Mouse (Mus musculus): ENCODE measurements at regions not wholly inside any gene's neighbourhood (a gene's known extent, or its start where the extent isn't known, plus 50 kb on each side); places are given as distances from the start of the nearest gene placed in this dataset.

DNA sequence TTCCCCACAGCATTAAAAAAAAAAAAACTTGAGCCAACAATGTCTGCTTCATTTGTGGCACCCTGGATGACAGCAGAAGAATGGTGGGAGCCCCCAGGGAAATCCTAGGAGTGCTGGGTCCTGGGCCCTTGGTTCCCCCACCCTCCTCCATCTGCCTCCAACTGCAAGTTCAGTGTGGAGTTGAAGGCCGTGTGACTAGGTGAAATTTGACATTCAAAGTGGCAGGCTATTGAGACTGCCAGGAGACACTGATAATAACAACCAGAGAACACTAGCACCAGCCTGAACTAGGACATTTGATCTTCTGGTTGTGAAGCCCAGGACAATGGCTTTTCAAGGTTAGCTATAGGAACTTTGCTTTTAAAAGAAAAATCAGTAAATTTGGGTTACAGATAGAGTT, 74.0 kb downstream of the Adamts15 start:
- H3K27me3 ChIP-seq (ENCODE audit: poor library complexity, severe bottlenecking): no peaks in the 10 kb centered on the region
- no peaks in the 10 kb centered on the region for H3K9me3 ChIP-seq
- WGBS: 79% methylated on average over 1 of the region's 1 CpGs
- no peaks in the 10 kb centered on the region for H3K36me3 ChIP-seq (replicated peaks)
- no peak for DNase-seq (ENCODE audit: extremely low spot score, low spot score)
- no peak overlapping the region for H3K27ac ChIP-seq
- H3K4me1 ChIP-seq: peaks cover 6% of the 10 kb centered on the region
- no peak overlapping the region for H3K4me3 ChIP-seq

DNA sequence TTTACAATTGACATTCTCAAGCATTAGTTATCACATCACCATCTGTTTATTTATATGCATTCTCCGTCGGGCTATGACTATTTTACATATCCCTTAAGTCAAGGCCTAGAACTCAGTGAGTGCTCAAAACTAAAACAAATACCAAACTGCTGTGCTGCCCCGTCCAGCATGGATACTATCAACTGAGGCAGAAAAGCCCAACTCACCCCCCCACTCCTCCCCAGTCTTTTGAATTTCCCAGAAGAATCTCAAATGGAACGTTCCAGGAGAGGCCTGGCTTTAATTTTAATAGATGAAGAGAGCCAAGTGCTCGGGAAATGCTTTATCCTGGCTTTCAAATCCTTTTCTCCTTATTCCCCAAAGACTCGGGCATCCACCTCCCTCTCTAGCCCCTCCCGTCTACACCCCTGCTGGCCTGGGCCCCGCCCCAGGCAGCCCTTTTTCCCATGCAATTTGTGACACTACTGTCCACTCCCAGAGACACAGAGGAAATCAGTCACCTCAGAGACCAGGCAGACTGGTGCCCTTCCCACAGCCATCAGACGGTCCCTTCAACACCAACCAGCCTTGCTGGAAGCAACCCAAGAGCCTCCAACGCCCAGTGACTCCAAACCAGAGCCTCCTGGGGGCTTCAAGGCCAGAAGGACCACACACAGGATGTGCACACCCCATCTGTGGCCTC, 76.5 kb downstream of the Adamts15 start:
- Histone ChIP-seq H3K4me3 (no peak overlapping the region), H3K9me3 (no peaks in the 10 kb centered on the region), H3K27ac (no peak overlapping the region), H3K36me3 (replicated peaks) (no peaks in the 10 kb centered on the region), H3K27me3 (ENCODE audit: poor library complexity, severe bottlenecking) (no peaks in the 10 kb centered on the region), H3K4me1 (peaks cover 6% of the 10 kb centered on the region)
- 77% methylated on average over 10 of the region's 10 CpGs for WGBS
- no peak for DNase-seq (ENCODE audit: extremely low spot score, low spot score)

- Histone ChIP-seq H3K36me3 (replicated peaks) (no peaks in the 10 kb centered on the region), H3K27me3 (ENCODE audit: poor library complexity, severe bottlenecking) (no peaks in the 10 kb centered on the region), H3K4me1 (peaks cover 6% of the 10 kb centered on the region), H3K27ac (no peak overlapping the region), H3K9me3 (no peaks in the 10 kb centered on the region), H3K4me3 (no peak overlapping the region)
- 87% methylated on average over 8 of the region's 8 CpGs for WGBS
- no peak for DNase-seq (ENCODE audit: extremely low spot score, low spot score)
Measured at GRCm38 (mm10) chr9:30844079-30844563, 78.1 kb downstream of the Adamts15 start.

- Histone ChIP-seq H3K4me1 (peaks cover 17% of the 10 kb centered on the region), H3K36me3 (replicated peaks) (no peaks in the 10 kb centered on the region), H3K4me3 (no peak overlapping the region), H3K27me3 (ENCODE audit: poor library complexity, severe bottlenecking) (no peaks in the 10 kb centered on the region), H3K27ac (peak overlapping the region; percentile 74), H3K9me3 (no peaks in the 10 kb centered on the region)
- peak; percentile 15 for DNase-seq (ENCODE audit: extremely low spot score, low spot score)
- WGBS: 62% methylated on average over 4 of the region's 4 CpGs
Measured at GRCm38 (mm10) chr9:30834908-30835307, 87.3 kb downstream of the Adamts15 start.

DNA sequence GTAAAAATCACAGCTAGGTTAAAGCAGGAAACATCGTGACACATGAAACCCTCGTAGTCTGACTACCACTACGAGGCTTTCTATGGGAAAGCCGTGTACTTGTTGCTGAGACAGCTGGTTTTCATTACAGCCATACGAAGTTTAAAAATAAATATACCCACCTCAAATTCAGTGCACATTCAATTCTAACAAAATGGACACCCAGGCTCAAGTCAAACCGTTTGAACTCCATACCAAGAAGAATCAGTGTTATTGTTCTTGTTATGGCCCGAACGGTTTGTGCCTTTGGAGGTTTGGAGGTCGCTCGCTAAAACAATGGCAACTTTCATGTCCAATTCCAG, 87.7 kb downstream of the Adamts15 start:
- Histone ChIP-seq H3K4me3 (no peak overlapping the region), H3K27me3 (ENCODE audit: poor library complexity, severe bottlenecking) (no peaks in the 10 kb centered on the region), H3K36me3 (replicated peaks) (no peaks in the 10 kb centered on the region), H3K27ac (peak overlapping the region; percentile 74), H3K9me3 (no peaks in the 10 kb centered on the region), H3K4me1 (peaks cover 17% of the 10 kb centered on the region)
- DNase-seq (ENCODE audit: extremely low spot score, low spot score): peak; percentile 17
- WGBS: 63% methylated on average over 10 of the region's 10 CpGs

GRCm38 (mm10) chr9:30833836-30834564, 88.3 kb downstream of the Adamts15 start:
- Histone ChIP-seq H3K4me3 (no peak overlapping the region), H3K36me3 (replicated peaks) (no peaks in the 10 kb centered on the region), H3K9me3 (no peaks in the 10 kb centered on the region), H3K27ac (peak overlapping the region; percentile 70), H3K4me1 (peaks cover 17% of the 10 kb centered on the region), H3K27me3 (ENCODE audit: poor library complexity, severe bottlenecking) (no peaks in the 10 kb centered on the region)
- no peak for DNase-seq (ENCODE audit: extremely low spot score, low spot score)
- WGBS: 77% methylated on average over 15 of the region's 15 CpGs

- DNase-seq (ENCODE audit: extremely low spot score, low spot score): no peak
- no peaks in the 10 kb centered on the region for H3K9me3 ChIP-seq
- H3K36me3 ChIP-seq (replicated peaks): no peaks in the 10 kb centered on the region
- H3K27ac ChIP-seq: no peak overlapping the region
- peaks cover 12% of the 10 kb centered on the region; the same call in 1 of the 2 replicates for H3K4me1 ChIP-seq
- H3K4me3 ChIP-seq: no peak overlapping the region
- H3K27me3 ChIP-seq (ENCODE audit: poor library complexity, severe bottlenecking): no peaks in the 10 kb centered on the region
- WGBS: 89% methylated on average over 3 of the region's 3 CpGs
Measured at GRCm38 (mm10) chr9:30829158-30829870, 92.9 kb downstream of the Adamts15 start.

DNA sequence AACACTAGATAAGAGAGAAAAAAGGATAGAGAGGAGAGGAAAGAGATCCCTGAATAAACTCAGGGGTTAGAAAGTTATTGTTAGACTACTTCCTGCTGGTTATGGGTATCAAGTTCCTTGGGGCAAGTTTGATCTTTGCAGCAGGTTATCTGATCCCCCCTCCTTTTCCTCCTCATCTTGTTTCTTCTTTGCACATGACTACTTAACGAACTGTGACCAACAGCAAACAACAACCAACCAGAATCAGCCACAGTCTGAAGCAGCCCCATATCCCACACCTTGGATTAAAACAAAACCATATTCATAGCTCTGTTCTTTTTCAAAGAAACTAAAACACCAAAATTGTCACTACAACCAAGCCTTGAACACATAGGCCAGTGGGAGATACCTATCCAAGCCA, 94.5 kb downstream of the Adamts15 start:
- no peaks in the 10 kb centered on the region for H3K36me3 ChIP-seq (replicated peaks)
- H3K9me3 ChIP-seq: no peaks in the 10 kb centered on the region
- 66% methylated on average over 1 of the region's 1 CpGs for WGBS
- H3K4me1 ChIP-seq: no peaks in the 10 kb centered on the region
- H3K27ac ChIP-seq: no peak overlapping the region
- no peak overlapping the region for H3K4me3 ChIP-seq
- no peaks in the 10 kb centered on the region for H3K27me3 ChIP-seq (ENCODE audit: poor library complexity, severe bottlenecking)
- DNase-seq (ENCODE audit: extremely low spot score, low spot score): no peak

- no peak for DNase-seq (ENCODE audit: extremely low spot score, low spot score)
Measured at GRCm38 (mm10) chr9:30824056-30824625, 98.1 kb downstream of the Adamts15 start.

DNA sequence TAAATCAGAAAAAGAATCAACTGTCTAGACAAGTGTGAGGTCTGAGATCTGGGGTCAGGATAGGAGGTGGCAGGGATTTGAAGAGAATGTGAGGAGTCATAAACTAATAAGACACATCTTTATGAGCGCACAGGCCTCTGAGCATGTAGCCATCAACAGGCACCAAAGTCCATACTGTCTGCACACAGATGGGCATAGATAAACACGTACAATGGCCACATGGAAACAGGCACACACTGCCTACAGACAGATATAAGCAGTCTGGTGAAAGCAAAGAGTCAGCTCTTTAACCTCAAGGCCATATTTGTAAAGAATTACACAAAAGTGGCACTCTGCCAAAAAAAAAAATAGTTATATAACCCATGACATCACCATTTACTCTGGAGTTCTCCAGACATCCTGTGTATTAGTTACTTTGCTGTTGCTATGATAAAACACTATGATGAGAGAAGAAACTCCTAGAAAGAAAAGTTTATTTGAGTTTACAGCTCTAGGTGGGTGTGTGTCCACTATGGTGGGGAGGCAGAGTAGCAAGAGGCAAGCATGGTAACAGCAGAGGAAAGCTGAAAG, 101.4 kb downstream of the Adamts15 start:
- WGBS: 89% methylated on average over 2 of the region's 2 CpGs

More at GRCm38 (mm10) chr9:30824056-30824625, 98.1 kb downstream of the Adamts15 start:
- no peak overlapping the region for H3K27ac ChIP-seq
- no peak overlapping the region for H3K4me3 ChIP-seq
- H3K9me3 ChIP-seq: no peaks in the 10 kb centered on the region
- H3K36me3 ChIP-seq (replicated peaks): no peaks in the 10 kb centered on the region
- H3K27me3 ChIP-seq (ENCODE audit: poor library complexity, severe bottlenecking): no peaks in the 10 kb centered on the region
- H3K4me1 ChIP-seq: no peaks in the 10 kb centered on the region
- 80% methylated on average over 4 of the region's 4 CpGs for WGBS

GRCm38 (mm10) chr9:30813246-30813645, 109.0 kb downstream of the Adamts15 start:
- no peak for DNase-seq (ENCODE audit: extremely low spot score, low spot score)
- Histone ChIP-seq H3K36me3 (replicated peaks) (no peaks in the 10 kb centered on the region), H3K27ac (no peak overlapping the region), H3K4me1 (peaks cover 20% of the 10 kb centered on the region), H3K9me3 (no peaks in the 10 kb centered on the region), H3K4me3 (no peak overlapping the region), H3K27me3 (ENCODE audit: poor library complexity, severe bottlenecking) (no peaks in the 10 kb centered on the region)
- 82% methylated on average over 4 of the region's 4 CpGs for WGBS

More for the DNA sequence above, 101.4 kb downstream of the Adamts15 start:
- Histone ChIP-seq H3K9me3 (no peaks in the 10 kb centered on the region), H3K4me3 (no peak overlapping the region), H3K27me3 (ENCODE audit: poor library complexity, severe bottlenecking) (no peaks in the 10 kb centered on the region), H3K36me3 (replicated peaks) (no peaks in the 10 kb centered on the region), H3K4me1 (no peaks in the 10 kb centered on the region), H3K27ac (no peak overlapping the region)
- no peak for DNase-seq (ENCODE audit: extremely low spot score, low spot score)

DNA sequence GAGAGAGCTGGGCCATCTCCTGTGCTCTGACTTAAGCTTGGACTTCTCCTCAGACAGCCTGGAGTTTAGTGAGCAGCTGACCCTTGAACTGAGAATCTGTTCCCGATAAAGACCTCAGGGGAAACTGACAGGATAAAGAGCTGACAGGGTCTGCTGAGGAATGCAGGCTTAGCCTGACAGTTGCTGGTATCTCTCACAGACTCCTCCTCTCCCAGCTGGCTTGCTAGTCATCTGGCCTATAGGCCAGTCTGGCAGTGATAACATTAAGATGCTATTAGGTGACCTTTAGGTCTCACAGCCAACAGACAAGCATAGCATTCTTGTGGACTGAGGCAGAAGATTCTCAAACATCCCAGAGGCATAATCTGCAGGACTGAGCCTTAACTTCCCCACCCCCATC, 111.4 kb downstream of the Adamts15 start:
- H3K36me3 ChIP-seq (replicated peaks): no peaks in the 10 kb centered on the region
- H3K27me3 ChIP-seq (ENCODE audit: poor library complexity, severe bottlenecking): no peaks in the 10 kb centered on the region
- 27% methylated on average over 1 of the region's 1 CpGs for WGBS
- peak overlapping the region; percentile 58; the same call in 1 of the 2 replicates for H3K27ac ChIP-seq
- peaks cover 20% of the 10 kb centered on the region for H3K4me1 ChIP-seq
- DNase-seq (ENCODE audit: extremely low spot score, low spot score): no peak
- no peaks in the 10 kb centered on the region for H3K9me3 ChIP-seq
- H3K4me3 ChIP-seq: no peak overlapping the region

Measured in forebrain, embryonic 10.5 days (tissue).